Mouse (Mus musculus) heart, postnatal 0 days (tissue): Measurements from ENCODE around the gene Cybrd1.

Experiments used
- CTCF ChIP-seq: IDR thresholded peaks from 2 replicates; pipeline ENCODE4 v1.5.1; 2016; ENCODE audit warnings: antibody characterized with exemption, control low read depth, low read depth
- EP300 ChIP-seq: IDR thresholded peaks from 2 replicates; pipeline ENCODE4 v1.6.1; 2016; ENCODE audit warnings: antibody characterized with exemption, low read depth

DNA sequence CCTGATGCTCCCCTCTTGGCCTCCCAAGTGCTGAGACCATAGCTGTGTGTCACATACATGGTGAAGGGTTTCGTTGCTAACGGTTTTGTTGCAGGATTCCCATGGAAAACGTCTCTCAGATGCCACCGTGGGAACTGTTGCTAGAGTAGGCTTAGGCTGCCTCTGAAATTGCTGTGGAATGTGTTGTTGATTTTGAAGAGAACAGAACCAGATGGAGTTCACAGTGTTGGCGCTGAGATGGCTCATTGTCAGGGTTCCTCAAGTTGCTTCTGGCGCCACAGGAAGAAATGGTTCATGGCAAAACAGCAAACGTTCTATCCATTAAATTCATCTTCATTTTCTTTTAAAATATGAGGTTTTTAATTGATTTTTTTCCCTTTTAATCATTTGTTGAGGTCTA, 35.3 kb upstream of the Cybrd1 start:
- TF ChIP-seq CTCF (no peak), EP300 (no peak)
